Mouse (Mus musculus) embryonic fibroblast, embryonic 13.5 days (primary cell): ENCODE measurements around the gene Cdk19.

Experiments
- CTCF ChIP-seq: IDR thresholded peaks from 2 replicates; pipeline ENCODE4 v1.5.1; 2011; ENCODE audit warnings: mild to moderate bottlenecking, control low read depth, low read length, moderate library complexity, borderline replicate concordance; ENCODE audit not compliant: insufficient read depth
- POLR2A ChIP-seq: IDR thresholded peaks from 2 replicates; pipeline ENCODE4 v1.6.1; 2011; ENCODE audit warnings: low read depth, mild to moderate bottlenecking, control low read depth, low read length, moderate library complexity

DNA sequence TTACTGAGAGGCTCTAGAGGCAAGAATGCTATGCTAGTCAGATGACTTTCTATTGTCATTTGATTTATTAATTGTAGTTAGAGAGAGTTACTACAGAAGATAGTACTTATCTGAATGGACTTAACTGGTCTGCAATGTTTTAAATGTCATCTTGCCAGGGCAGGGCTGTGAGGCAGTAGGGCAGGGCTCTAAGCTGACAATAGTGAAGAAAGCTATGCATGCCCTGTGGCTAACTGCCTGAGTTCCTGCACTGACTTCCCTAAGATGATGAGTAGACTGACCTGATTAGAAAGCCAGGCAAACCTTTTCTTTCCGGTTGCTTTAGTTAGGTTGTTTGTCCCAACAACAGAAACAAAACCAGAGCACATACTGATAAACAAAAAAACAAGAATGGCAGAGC, 102.7 kb downstream of the Cdk19 start:
- TF ChIP-seq POLR2A (no peak), CTCF (no peak)
